Mouse (Mus musculus) neural tube, embryonic 10.5 days (tissue): ENCODE results near the gene Btbd7.

Experiments
- DNase-seq: peaks from one replicate; pipeline ENCODE4 v3.0.0-alpha.2; 2017; ENCODE audit warnings: low spot score; ENCODE audit errors: extremely low spot score

The Btbd7 gene

GRCm38 (mm10) chr12:102733381-102733780 lies 144.9 kb downstream of the Btbd7 start:
- DNase-seq = peak; percentile 72

GRCm38 (mm10) chr12:102730798-102731619 lies 147.3 kb downstream of the Btbd7 start:
- DNase-seq = no peak
